Comparison of ENCODE assay signal across 9 mouse cellular contexts in genomic region chr19:3923586-3923985, GRCm38 (mm10). TPM values are rescaled to one million over a fixed set of nuclear protein-coding genes. Genes with fewer than 3 reads are reported as not detected.
A peak's percentile ranks its signal among the peaks of the same experiment; 100 is the strongest.
DNase-seq lines count a peak whose midpoint lies in the region; ATAC-seq lines count a peak whose summit lies in the region.
"Had no signal": no experiment of that assay in that cellular context is flagged by ENCODE, and none has a peak within 500 bp of the region (broad histone marks: within the 10 kb centered on the region; RNA-seq: fewer than 3 reads in every experiment).

No protein-coding gene starts in this region.

- H3K9ac ChIP-seq in kidney, embryonic 15.5 days = no peak overlapping the region
- H3K9ac ChIP-seq in kidney, embryonic 16.5 days (replicated peaks; ENCODE audit: low read length) = no peak overlapping the region

- H3K9me3 ChIP-seq in kidney, embryonic 15.5 days (replicated peaks) = no peaks in the 10 kb centered on the region
- no peaks in the 10 kb centered on the region for H3K9me3 ChIP-seq in embryonic facial prominence, embryonic 10.5 days
- H3K9me3 ChIP-seq in kidney, embryonic 16.5 days (ENCODE audit: low read length) = no peaks in the 10 kb centered on the region

- no peaks in the 10 kb centered on the region for H3K36me3 ChIP-seq in kidney, embryonic 15.5 days
- H3K36me3 ChIP-seq in embryonic facial prominence, embryonic 10.5 days (replicated peaks) = no peaks in the 10 kb centered on the region
- H3K36me3 ChIP-seq in kidney, embryonic 16.5 days (ENCODE audit: insufficient read depth, low read length) = no peaks in the 10 kb centered on the region

- WGBS in kidney, embryonic 15.5 days = 28% methylated on average over 13 of the region's 13 CpGs
- 47% methylated on average over 13 of the region's 13 CpGs for WGBS in embryonic facial prominence, embryonic 10.5 days
- 25% methylated on average over 13 of the region's 13 CpGs for WGBS in kidney, embryonic 16.5 days

- H3K27me3 ChIP-seq in kidney, embryonic 15.5 days = no peaks in the 10 kb centered on the region
- no peaks in the 10 kb centered on the region for H3K27me3 ChIP-seq in embryonic facial prominence, embryonic 10.5 days (replicated peaks; ENCODE audit: low read depth, poor library complexity, severe bottlenecking)
- H3K27me3 ChIP-seq in kidney, embryonic 16.5 days (ENCODE audit: insufficient read depth, low read length) = no peaks in the 10 kb centered on the region

- no peak overlapping the region for H3K4me3 ChIP-seq in kidney, embryonic 15.5 days (replicated peaks)
- H3K4me3 ChIP-seq in embryonic facial prominence, embryonic 10.5 days = no peak overlapping the region
- H3K4me3 ChIP-seq in kidney, embryonic 16.5 days (ENCODE audit: low read length) = no peak overlapping the region

- no peak overlapping the region for H3K4me2 ChIP-seq in kidney, embryonic 15.5 days
- H3K4me2 ChIP-seq in kidney, embryonic 16.5 days (replicated peaks; ENCODE audit: low read depth, low read length) = no peak overlapping the region

- H3K4me1 ChIP-seq in kidney, embryonic 15.5 days = peaks cover 28% of the 10 kb centered on the region
- peaks cover 35% of the 10 kb centered on the region for H3K4me1 ChIP-seq in embryonic facial prominence, embryonic 10.5 days
- H3K4me1 ChIP-seq in kidney, embryonic 16.5 days (ENCODE audit: insufficient read depth, low read length) = peaks cover 12% of the 10 kb centered on the region

- peak; percentile 43 for ATAC-seq in kidney, embryonic 15.5 days (replicated peaks; ENCODE audit: low FRiP score)
- 0 out of 2 replicates have a peak, but pooled peaks have one; percentile 9 for ATAC-seq in kidney, embryonic 16.5 days (ENCODE audit: low FRiP score, low TSS enrichment)
- peak; percentile 59; the same call in 1 of the 2 replicates for ATAC-seq in neutrophil, adult 5-6 weeks (ENCODE audit: extremely low read depth, insufficient number of reproducible peaks, low FRiP score, poor library complexity, severe bottlenecking)
- ATAC-seq in cerebellum, adult (ENCODE audit: insufficient number of reproducible peaks, low FRiP score, low TSS enrichment) = no peak
- ATAC-seq: forebrain, embryonic 16.5 days had no signal

- peak overlapping the region; percentile 59 for H3K27ac ChIP-seq in kidney, embryonic 15.5 days
- peak overlapping the region; percentile 59 for H3K27ac ChIP-seq in embryonic facial prominence, embryonic 10.5 days (replicated peaks)
- peak overlapping the region; percentile 65 for H3K27ac ChIP-seq in kidney, embryonic 16.5 days (ENCODE audit: low read length)

- no peak for DNase-seq in kidney, adult 18-20 months
- no peak for DNase-seq in embryonic facial prominence, embryonic 10.5 days (ENCODE audit: low spot score)
- DNase-seq in MN1 (ENCODE audit: low spot score) = no peak
- DNase-seq in yolk sac, embryonic 10.5 days (ENCODE audit: low spot score) = no peak

RNA-seq across cellular contexts. Expression of gene Aldh3b1, which starts 6.0 kb away (rescaled TPM):
- polyA plus RNA-seq in kidney, embryonic 15.5 days (2015; fragmentation: Nextera tagmentation; extraction: Ambion mirVana) = 2.9 and 4.1 TPM in 2 replicates
- polyA plus RNA-seq in embryonic facial prominence, embryonic 10.5 days (2016; fragmentation: Nextera tagmentation; extraction: Ambion mirVana) = 0.48 and 0.81 TPM in 2 replicates
- 3.9 and 5.1 TPM in 2 replicates for polyA plus RNA-seq in kidney, embryonic 16.5 days (2015; fragmentation: Nextera tagmentation; extraction: Ambion mirVana)
- total RNA-seq in neutrophil, adult 5-6 weeks (2017) = 78.5 and 85.2 TPM in 2 replicates

RNA-seq across cellular contexts. Expression of gene Ndufs8, which starts 11.0 kb away (rescaled TPM):
- 344 and 353 TPM in 2 replicates for polyA plus RNA-seq in kidney, embryonic 15.5 days (2015; fragmentation: Nextera tagmentation; extraction: Ambion mirVana)
- polyA plus RNA-seq in embryonic facial prominence, embryonic 10.5 days (2016; fragmentation: Nextera tagmentation; extraction: Ambion mirVana) = 250 and 258 TPM in 2 replicates
- polyA plus RNA-seq in kidney, embryonic 16.5 days (2015; fragmentation: Nextera tagmentation; extraction: Ambion mirVana) = 365 and 401 TPM in 2 replicates
- 34.7 and 40.1 TPM in 2 replicates for total RNA-seq in neutrophil, adult 5-6 weeks (2017)

RNA-seq across cellular contexts. Expression of gene Unc93b1, which starts 11.4 kb away (rescaled TPM):
- polyA plus RNA-seq in kidney, embryonic 15.5 days (2015; fragmentation: Nextera tagmentation; extraction: Ambion mirVana) = 18.3 and 21.2 TPM in 2 replicates
- 7.3 and 8.4 TPM in 2 replicates for polyA plus RNA-seq in embryonic facial prominence, embryonic 10.5 days (2016; fragmentation: Nextera tagmentation; extraction: Ambion mirVana)
- polyA plus RNA-seq in kidney, embryonic 16.5 days (2015; fragmentation: Nextera tagmentation; extraction: Ambion mirVana) = 19.4 and 23.1 TPM in 2 replicates
- 628 and 632 TPM in 2 replicates for total RNA-seq in neutrophil, adult 5-6 weeks (2017)

RNA-seq across cellular contexts. Expression of gene Tcirg1, which starts 16.7 kb away (rescaled TPM):
- polyA plus RNA-seq in kidney, embryonic 15.5 days (2015; fragmentation: Nextera tagmentation; extraction: Ambion mirVana) = 43.9 and 54.6 TPM in 2 replicates
- polyA plus RNA-seq in embryonic facial prominence, embryonic 10.5 days (2016; fragmentation: Nextera tagmentation; extraction: Ambion mirVana) = 28.0 and 28.8 TPM in 2 replicates
- polyA plus RNA-seq in kidney, embryonic 16.5 days (2015; fragmentation: Nextera tagmentation; extraction: Ambion mirVana) = 56.1 and 62.7 TPM in 2 replicates
- total RNA-seq in neutrophil, adult 5-6 weeks (2017) = 158 and 167 TPM in 2 replicates

RNA-seq across cellular contexts. Expression of gene Aldh3b3, which starts 34.9 kb away (rescaled TPM):
- polyA plus RNA-seq in kidney, embryonic 15.5 days (2015; fragmentation: Nextera tagmentation; extraction: Ambion mirVana) = 0.06 TPM in 1 of 2 replicates, not detected in the other
- not detected in 2 replicates for polyA plus RNA-seq in embryonic facial prominence, embryonic 10.5 days (2016; fragmentation: Nextera tagmentation; extraction: Ambion mirVana)
- not detected in 2 replicates for polyA plus RNA-seq in kidney, embryonic 16.5 days (2015; fragmentation: Nextera tagmentation; extraction: Ambion mirVana)
- not detected in 2 replicates for total RNA-seq in neutrophil, adult 5-6 weeks (2017)
- polyA plus RNA-seq: forebrain, embryonic 16.5 days had no signal
